Comparison of ENCODE assay signal across 9 mouse cellular contexts in the genomic region with DNA sequence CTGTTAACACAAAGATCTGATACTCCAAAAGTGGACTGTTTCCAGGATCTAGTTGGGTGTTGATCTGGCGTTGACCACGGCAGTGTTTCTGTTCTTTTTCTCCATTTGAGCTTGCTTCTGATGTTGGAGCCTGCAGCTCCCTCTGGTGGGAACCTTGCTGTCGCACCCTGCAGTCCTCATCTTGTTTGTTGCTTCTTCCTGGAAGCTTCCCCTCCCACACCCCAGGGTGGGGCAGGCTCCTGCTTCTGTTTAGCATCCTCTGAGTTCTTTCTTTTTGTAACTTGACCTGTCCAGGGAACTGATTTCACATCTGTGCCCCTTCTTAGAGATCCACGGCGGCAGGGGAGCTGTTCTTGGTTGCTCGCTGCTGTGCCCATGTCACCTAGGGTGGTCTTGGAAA. TPM values are rescaled to one million over a fixed set of nuclear protein-coding genes. Genes with fewer than 3 reads are reported as not detected.
DNase-seq lines count a peak whose midpoint lies in the region; ATAC-seq and TF ChIP-seq lines count a peak whose summit lies in the region.
"Had no signal": no experiment of that assay in that cellular context is flagged by ENCODE, and none has a peak within 500 bp of the region (broad histone marks: within the 10 kb centered on the region; RNA-seq: fewer than 3 reads in every experiment).

No protein-coding gene starts in this region.

- no peak overlapping the region for H3K27ac ChIP-seq in cerebellum, adult 2 months (ENCODE audit: insufficient read depth, low read length)
- no peak overlapping the region for H3K27ac ChIP-seq in layer of hippocampus, adult 2 months
- H3K27ac ChIP-seq: macrophage had no signal

- TF ChIP-seq POLR2A in cerebellum, adult 2 months (IDR thresholded peaks at IDR 0.05; ENCODE audit: borderline replicate concordance, insufficient read depth, low read length), result no peak

- no peak overlapping the region for H3K4me3 ChIP-seq in cerebellum, adult 2 months (replicated peaks; ENCODE audit: insufficient read depth, low read depth, low read length)
- no peak overlapping the region for H3K4me3 ChIP-seq in C2C12 (ENCODE audit: insufficient read depth, poor library complexity, severe bottlenecking)
- no peak overlapping the region for H3K4me3 ChIP-seq in layer of hippocampus, adult 2 months

- H3K79me3 ChIP-seq in C2C12 (ENCODE audit: low read depth), result no peaks in the 10 kb centered on the region

- 17% methylated on average over 6 of the region's 6 CpGs for WGBS in cerebellum, adult 2 months

- DNase-seq in cerebellum, adult 2 months, result peak in 1 of 2 experiments; percentile 10
- DNase-seq in cerebellum, adult 11 months, result no peak
- peak; percentile 11 for DNase-seq in c-Kit-positive CD71-positive TER-119-negative erythroid progenitor cells, embryonic 14.5 days (ENCODE audit: low read depth)
- DNase-seq in layer of hippocampus, adult 2 months (ENCODE audit: low spot score in 2 of 2), result peak; percentile 50 to 63
- peak; percentile 16 for DNase-seq in lung, postnatal 25 days (ENCODE audit: low spot score)
- peak; percentile 8 to 63 for DNase-seq in spleen, postnatal 10 days (ENCODE audit: low spot score in 2 of 2)

- no peaks in the 10 kb centered on the region for H3K4me1 ChIP-seq in cerebellum, adult 2 months (ENCODE audit: control insufficient read depth, insufficient read depth, low read length)

- H3K36me3 ChIP-seq in C2C12 (ENCODE audit: control insufficient read depth, insufficient read depth), result no peaks in the 10 kb centered on the region

- no peaks in the 10 kb centered on the region for H3K27me3 ChIP-seq in cerebellum, adult 2 months (ENCODE audit: control insufficient read depth, insufficient read depth, low read length)
- no peaks in the 10 kb centered on the region for H3K27me3 ChIP-seq in C2C12 (ENCODE audit: control insufficient read depth, insufficient read depth, insufficient read length)

- ATAC-seq in granulocyte monocyte progenitor cell, adult 5-6 weeks (replicated peaks; ENCODE audit: poor library complexity, severe bottlenecking), result peak; percentile 92

- H3K79me2 ChIP-seq in C2C12 (ENCODE audit: control insufficient read depth, insufficient read depth), result no peaks in the 10 kb centered on the region

- peak; percentile 35; the same call in 1 of the 2 replicates for TF ChIP-seq CTCF in cerebellum, adult 2 months (IDR thresholded peaks at IDR 0.05; ENCODE audit: borderline replicate concordance, insufficient read depth, low read depth, low read length)
- peak; percentile 31 for TF ChIP-seq CTCF in C2C12 (IDR thresholded peaks at IDR 0.05; ENCODE audit: control insufficient read depth, insufficient read depth, insufficient read length)
- TF ChIP-seq CTCF in layer of hippocampus, adult 2 months (conservative IDR thresholded peaks at IDR 0.05), result peak; percentile 91

- no peak overlapping the region for H3ac ChIP-seq in C2C12 (ENCODE audit: control insufficient read depth, insufficient read length, low read depth)

TF ChIP-seq in C2C12, 6 proteins besides CTCF, POLR2A, EP300 and RAD21:
- no peak for TF ChIP-seq FOSL1 (IDR thresholded peaks at IDR 0.05; ENCODE audit: insufficient read depth, low read length, poor library complexity, severe bottlenecking)
- TF ChIP-seq MAX (IDR thresholded peaks at IDR 0.05), result no peak
- TF ChIP-seq USF1 (IDR thresholded peaks at IDR 0.05; ENCODE audit: low read depth), result no peak
- no peak for TF ChIP-seq MYOG (IDR thresholded peaks at IDR 0.05; ENCODE audit: control insufficient read depth, extremely low read depth, insufficient read length)
- TF ChIP-seq MYOD1 (IDR thresholded peaks at IDR 0.05; ENCODE audit: control insufficient read depth, insufficient read length, low read depth), result no peak
- no peak for TF ChIP-seq CEBPB (IDR thresholded peaks at IDR 0.05; ENCODE audit: low read depth)

RNA-seq across cellular contexts. Expression of a gene that starts 35.7 kb away (rescaled TPM):
- 0.13 and 0.22 TPM in 2 replicates for polyA plus RNA-seq in cerebellum, adult 2 months (2012; rRNA removed)
- 0.04 TPM for polyA plus RNA-seq in C2C12 (2012; fragmentation: generic; extraction: Trizol)
- total RNA-seq in granulocyte monocyte progenitor cell, adult 5-6 weeks (2014; fragmentation: Nextera tagmentation), result 1.2 and 4.6 TPM in 2 replicates
- 2.8 and 3.0 TPM in 2 replicates for total RNA-seq in granulocyte monocyte progenitor cell, adult 5-6 weeks (2017)
- total RNA-seq in layer of hippocampus, adult 2 months (2021), result under 1 TPM in 1 of 2 experiments, not detected in 1; 0.76 TPM

Comparison
In these comparisons a context has a peak if more than half of its experiments do, and no peak if none do; other contexts are left out.
1. CTCF ChIP-seq: peak in every context shown above with its lines; median percentile 91 in layer of hippocampus, adult 2 months; 35 in cerebellum, adult 2 months; 31 in C2C12.